Mouse (Mus musculus): Measurements from ENCODE around the gene Rgs13. TPM values are rescaled to one million over a fixed set of nuclear protein-coding genes. Genes with fewer than 3 reads are reported as not detected.

Rgs13 gene
- polyA plus RNA-seq (2012; rRNA removed; ENCODE audit: low replicate concordance): not detected in 2 replicates

DNA sequence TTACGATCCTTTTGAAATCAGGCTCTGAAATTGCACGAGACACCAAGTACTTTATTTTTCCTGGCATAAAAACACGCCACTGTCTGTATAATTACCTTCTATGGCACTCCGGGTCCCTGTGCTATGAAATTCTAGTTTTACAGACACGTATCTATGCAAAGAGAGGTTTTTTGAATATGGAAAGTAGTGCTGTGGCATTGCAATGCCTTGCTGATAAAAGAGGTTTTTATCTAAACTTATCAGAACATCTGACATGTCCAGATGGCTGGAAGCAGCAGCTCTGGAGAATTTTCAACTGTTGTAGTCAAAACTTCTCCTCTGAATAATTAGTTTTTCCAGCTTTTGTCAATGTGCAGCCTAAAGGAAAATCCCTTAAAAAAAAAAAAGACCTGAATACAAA, at the start of gene Rgs13:
Rgs13 (minus strand) TSS at position 207 of the 400 bp plus-strand sequence.

Other genes starting within 250 kb of the Rgs13 start
- 0.41 and 0.65 TPM in 2 replicates for gene Rgs2, start 173.2 kb downstream of the Rgs13 start, polyA plus RNA-seq (2012; rRNA removed; ENCODE audit: low replicate concordance)
- 0.05 and 0.13 TPM in 2 replicates for gene Rgs1, start 71.9 kb upstream of the Rgs13 start, polyA plus RNA-seq (2012; rRNA removed; ENCODE audit: low replicate concordance)